Mouse (Mus musculus) adrenal gland, adult 8-10 months (tissue): ENCODE measurements around the gene Mucl3. TPM values are rescaled to one million over a fixed set of nuclear protein-coding genes. Genes with fewer than 3 reads are reported as not detected.

Source experiments
- DNase-seq: peaks from one replicate; pipeline ENCODE4 v3.0.0; 2022
- total RNA-seq, 4 experiments: library from RNA; stranded (reverse); gene quantifications; 2 replicates each; pipeline ENCODE4 v1.2.4; 2022

The Mucl3 gene
- not detected for total RNA-seq

GRCm38 (mm10) chr17:35643609-35644236, at the start of gene Mucl3:
Gene Mucl3, minus strand, starts transcription at chr17:35643695.
- no peak for DNase-seq

DNA sequence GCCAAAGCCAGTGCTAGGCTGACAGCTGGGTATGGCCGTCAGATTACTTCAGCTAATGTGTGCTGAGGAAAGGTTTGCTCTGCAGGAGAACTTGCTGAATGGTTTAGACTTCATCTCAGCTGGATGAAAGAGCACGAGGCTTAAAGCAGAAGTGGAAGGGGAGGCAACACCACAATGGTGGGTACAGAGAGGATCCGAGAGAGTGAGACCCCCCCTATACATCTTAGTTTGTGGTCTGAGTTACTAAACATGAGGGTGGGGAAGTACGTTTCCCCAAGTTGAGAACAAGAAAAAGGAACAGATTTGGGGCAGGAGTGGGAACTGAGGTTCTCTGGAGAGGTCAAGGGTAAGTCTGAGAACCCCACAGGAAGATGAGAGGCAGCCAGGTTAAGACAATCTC, 48.9 kb upstream of the Mucl3 start:
- DNase-seq, result no peak

- DNase-seq, result no peak
Observed at GRCm38 (mm10) chr17:35691811-35692210, 48.3 kb upstream of the Mucl3 start.

GRCm38 (mm10) chr17:35689936-35690645, 46.6 kb upstream of the Mucl3 start:
- DNase-seq, result no peak

DNA sequence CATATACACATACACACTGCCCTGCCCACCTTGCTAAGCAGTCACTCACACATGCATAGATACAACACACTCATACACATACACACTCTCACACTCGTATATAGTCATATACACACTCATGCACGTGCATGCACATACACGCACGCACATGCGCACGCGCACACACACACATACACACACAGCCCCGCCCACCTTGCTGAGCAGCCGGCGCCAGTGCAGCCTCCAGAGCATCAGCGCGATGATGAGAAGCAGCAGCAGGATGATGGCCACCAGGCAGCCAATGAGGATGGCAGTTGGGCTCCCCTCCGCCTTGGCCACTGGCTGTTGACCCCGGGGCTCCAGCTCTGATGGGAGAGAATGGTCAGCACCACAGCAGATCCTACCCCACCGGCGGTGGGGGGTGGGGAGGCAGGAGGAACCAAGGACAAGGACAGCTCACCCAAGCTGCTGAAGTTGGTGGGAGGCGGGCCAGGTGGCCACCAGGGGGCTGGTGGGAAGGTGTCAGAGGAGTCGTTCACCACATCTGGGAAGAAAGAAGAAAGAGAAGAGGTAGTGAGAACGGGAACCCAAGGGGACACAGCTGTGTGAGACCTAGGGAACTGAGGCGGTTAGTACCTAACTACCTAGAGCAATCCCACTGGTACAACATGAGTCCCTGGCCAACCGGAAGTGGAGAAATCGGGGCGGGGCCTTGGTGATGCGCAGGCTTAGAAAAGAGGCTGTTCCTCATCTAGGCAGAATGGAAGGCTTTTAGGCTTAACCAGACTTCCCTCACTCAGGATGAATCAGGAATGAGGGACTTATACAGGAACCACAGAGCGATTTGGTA, 45.1 kb upstream of the Mucl3 start:
- no peak for DNase-seq

- DNase-seq, result no peak
Observed at GRCm38 (mm10) chr17:35685061-35685460, 41.6 kb upstream of the Mucl3 start.

- no peak for DNase-seq
Observed at GRCm38 (mm10) chr17:35681986-35682385, 38.5 kb upstream of the Mucl3 start.

DNA sequence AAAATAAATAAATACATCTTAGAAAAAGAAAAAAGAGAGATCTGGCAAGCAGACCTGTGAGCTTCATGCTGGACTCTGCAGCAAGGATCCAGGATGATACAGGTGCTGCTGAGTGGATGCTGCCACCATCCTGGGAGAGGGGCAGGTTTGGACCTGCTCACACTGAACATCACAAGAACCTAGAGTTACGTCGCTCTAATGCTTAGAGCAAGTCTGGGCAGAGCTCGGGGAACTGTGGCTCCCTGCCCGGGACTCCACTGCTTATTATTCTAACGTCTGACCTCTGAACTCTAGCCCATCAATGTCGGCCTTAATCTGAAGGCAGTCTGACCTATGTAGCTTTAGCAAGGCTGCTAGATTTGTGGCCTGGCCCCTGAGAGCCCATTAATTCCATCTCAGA, 37.1 kb upstream of the Mucl3 start:
- no peak for DNase-seq

DNA sequence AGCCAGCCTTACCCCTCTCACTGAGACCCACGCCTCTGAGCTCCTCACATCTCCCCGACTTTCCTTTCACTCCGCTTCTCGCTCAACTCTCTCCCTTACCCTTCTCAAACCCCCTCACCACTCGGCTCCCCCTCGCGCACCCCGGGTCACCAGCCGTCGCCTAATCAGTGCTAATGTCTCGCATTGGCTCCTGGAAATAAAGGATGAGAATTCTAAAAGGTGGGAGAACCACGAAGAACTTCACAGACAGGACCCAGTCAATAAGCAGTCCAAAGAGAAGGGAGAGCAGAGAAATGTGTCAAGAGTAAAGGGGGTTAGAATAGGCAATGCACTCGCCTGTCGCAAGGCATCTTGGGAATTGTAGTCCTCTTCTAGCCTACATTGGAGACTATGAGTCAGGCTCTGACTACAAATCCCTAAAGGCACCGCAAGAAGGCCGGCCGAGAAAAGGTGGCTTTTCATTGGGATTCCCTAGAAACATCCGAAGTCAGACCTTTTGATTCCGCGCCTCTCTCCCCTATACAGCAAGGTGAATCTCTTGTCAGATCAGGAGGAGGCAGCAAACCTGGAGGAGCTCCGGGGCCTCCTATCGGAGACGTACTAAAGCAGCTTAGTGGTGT, 30.0 kb upstream of the Mucl3 start, which contains the start of gene Gtf2h4:
Gene Gtf2h4 (minus strand): TSS at position 324 of the 620 bp plus-strand sequence.
- peak; percentile 89 for DNase-seq

GRCm38 (mm10) chr17:35672527-35672926, 29.0 kb upstream of the Mucl3 start:
- DNase-seq, result no peak

DNA sequence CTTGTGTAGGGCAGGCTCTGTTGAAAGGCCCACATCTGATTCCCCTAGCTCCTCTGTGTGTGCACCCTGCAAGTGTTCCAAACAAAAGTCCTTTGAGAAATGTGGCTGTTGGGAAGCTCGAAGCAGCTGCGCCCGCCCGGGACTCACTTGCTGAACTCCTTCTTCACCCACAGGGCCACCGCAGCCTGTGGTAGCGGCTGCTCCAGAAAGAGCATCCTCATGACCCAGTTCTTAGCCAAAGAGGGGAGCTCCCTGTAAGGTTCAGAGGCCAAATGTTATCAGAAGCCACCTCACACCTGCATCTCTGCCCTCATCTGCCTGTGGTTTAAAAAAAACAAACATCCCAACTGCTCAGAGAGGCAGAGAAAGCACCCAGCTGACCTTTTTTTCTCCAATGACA, 28.4 kb upstream of the Mucl3 start:
- no peak for DNase-seq

GRCm38 (mm10) chr17:35669731-35670130, 26.2 kb upstream of the Mucl3 start:
- DNase-seq, result no peak

GRCm38 (mm10) chr17:35667334-35668065, 24.0 kb upstream of the Mucl3 start, which contains the start of gene Vars2:
Gene Vars2, minus strand, starts transcription at chr17:35667592.
- peak; percentile 94 for DNase-seq

DNA sequence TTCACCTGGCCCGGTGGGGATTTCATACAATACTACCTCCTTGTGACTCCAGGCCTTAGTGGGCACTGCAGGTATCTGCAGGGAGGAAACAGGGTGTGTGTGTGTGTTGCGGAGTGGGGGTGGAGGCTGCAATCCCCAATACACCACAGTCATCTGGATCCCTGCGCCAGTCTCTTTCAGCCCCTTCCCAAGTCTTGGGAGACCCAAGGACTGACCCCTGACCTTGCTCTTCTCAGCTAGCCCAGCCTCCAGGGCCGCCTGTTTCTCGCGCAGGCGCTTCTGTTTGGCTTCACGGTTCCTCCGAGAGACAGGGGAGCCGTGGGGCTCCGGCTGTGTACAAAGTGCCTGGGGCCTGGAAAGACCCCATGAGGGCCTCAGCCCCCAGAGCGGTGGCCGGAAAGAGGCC, 23.4 kb upstream of the Mucl3 start:
- DNase-seq, result no peak

DNA sequence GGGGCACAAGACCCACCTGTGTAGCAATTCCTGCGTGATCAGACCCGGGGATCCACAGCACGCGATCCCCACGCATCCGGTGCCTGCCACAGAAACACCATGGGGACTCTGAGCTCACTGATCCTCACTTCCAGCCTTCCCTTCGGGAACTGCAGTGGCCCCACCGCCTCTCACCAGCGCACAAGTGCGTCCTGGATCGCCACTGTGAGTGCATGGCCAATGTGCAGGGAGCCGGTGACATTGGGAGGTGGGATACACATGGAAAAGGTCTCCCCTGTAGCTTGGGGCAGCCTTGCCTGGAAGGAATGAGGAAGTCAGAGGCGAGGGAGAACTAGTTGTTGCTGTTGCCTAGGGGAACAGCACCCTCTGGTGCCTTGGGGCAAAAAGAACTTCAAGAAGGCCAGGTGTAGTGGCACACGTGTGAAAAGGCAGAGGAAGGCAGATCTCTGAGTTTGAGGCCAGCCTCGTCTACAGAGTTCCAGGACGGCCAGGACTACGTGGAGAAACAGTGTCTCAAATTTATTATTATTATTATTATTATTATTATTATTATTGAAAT, 22.5 kb upstream of the Mucl3 start:
- no peak for DNase-seq

GRCm38 (mm10) chr17:35653086-35653485, 9.6 kb upstream of the Mucl3 start:
- no peak for DNase-seq

DNA sequence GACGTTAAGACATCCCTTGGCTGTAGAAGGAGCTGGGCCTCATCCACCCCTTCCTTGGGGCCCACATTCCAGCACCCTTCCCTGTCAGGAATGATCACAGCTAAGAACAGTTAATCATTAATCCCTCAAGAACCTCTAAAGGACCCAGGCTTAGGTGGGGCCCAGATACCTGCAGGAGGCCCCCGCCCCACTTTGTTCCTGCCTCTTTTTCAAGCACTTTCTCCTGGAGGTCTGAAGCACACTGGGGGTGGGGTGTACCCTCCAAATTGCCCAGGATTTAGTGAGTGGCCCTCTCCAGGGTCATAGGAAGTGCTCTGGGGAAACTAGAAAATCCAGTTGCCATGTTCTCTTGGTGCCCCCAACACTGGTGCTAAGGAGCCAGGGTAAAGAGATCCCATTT, 5.9 kb upstream of the Mucl3 start:
- DNase-seq, result no peak

DNA sequence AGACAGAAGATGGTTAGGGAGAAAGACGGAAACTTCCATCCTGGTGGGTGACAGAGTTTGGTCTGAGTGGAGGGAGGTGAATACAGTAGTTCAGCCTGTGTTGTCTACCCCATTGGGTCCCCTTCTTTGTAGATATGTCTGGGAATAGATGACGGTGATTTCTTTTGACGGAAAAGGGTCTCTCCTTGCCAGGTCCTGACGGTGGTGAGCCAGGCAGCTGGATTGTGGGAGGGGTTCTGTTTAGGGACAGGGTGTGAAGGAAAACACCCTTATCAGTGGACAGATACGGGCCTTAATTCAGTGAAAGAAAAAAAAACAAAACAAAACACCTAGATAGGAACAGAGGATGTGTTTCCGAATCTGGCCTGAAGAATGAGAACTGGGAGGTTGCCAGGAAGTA, 4.1 kb downstream of the Mucl3 start:
- DNase-seq, result no peak

DNA sequence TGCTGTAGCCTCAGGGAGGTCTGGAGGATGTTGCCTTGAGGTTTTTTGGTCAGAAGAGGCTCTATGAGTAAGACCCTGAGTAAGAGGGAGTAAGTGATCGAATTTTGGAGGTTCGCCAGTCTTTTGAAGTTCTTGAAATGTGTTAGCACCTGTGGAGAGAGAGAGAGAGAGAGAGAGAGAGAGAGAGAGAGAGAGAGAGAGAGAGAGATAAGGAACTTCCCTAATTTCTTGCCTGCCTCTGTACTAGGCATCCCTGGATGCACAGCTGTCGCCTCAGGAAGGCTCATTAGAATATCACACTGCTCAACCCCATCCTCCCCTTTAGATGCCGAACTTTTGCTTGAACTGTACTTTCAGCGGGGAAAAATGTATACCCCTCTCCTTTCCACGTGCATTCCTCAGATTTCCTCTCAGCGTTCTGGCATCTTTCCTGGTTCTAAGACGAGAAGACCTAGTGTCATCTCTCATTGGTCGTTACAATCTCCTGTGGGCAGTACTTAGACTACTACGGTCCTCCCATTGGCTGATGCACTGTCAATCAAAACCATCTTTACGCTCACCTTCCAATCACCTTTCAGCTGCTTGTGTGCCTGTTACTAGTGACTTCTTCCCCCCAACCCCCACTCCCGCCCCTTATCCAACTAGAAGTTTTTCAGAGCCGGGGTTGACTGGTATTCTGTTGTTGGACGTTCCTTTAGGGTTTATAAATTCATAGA, 4.9 kb downstream of the Mucl3 start:
- peak; percentile 29 for DNase-seq

DNA sequence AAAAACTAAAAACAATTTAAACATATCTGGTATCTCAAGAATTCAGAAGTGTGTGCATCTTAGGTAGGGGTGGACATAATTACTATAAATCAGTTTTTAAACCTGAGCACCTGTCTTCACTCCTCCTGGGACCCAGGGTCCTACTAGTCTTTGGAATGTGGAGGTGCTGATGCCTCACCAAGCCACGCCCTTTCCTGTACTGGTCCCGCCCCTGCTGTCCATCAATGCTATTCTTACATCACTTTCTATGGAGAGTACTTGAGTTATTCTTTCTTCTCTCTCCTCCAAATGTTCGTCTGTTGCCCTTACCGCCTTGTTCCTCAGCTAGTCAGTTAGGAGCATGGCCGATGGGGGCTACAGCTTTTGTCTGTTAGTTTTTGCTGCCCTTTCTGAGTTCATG, 7.1 kb downstream of the Mucl3 start:
- DNase-seq, result no peak

DNA sequence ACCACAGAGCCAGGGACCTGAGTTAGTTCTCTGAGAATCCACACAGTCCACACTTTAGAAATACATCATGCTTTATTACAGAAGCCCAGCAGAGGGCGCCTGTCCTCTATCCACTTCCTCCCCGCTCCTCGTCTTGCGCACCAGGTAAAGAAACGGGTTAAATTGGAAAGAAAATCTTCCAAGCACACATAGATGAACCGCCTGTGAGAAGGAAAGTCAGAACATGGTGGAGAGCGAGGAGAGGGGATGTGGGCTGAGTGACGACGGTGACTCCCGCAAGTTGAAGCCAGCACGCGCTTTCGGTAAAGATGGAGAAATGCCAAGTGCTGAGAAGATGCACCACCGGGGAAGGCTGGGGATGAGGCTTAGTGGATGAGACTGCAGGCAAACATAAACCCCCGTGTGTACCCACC, 7.8 kb downstream of the Mucl3 start:
- peak; percentile 33 for DNase-seq
